ENCODE assay signal across 8 mouse cellular contexts in the genomic region with DNA sequence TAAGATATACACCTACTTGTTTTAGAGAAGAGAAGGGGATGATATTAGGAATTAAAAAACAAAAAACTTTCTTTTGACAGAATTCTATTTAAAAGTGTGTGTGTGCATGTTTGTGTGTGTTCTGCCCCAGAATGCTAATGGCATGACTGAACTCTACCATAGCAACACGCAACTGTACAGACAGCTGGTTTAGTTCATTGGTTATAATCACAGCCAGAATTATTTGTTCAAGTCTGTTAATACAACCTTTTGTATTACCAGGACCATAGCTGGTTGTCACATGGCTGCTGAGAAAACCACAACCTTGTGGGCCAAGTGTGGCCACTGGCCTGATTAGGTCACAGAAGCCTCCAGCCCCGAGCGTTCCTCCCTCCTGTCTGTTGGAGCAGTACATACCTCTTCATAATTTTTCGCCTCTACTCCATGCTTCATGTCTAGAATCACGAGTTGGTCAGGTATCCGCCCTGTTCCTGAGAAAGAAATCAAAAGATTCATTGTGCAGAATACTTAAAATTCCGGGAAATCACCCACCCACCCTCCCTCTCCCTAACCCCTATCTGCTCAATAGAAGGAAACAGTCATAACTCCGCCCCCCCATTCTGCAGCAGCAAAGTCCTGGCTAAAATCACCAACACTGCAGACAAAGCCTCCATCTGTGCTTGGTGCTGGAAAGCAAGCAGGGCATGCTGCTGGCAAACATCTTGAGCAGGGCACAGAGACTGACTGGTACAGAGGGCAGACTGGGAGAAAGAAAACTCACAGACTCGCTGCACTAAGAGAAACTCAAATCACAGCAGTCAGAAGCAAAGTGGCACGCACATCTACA. TPM values are rescaled to one million over a fixed set of nuclear protein-coding genes. Genes with fewer than 3 reads are reported as not detected.
A peak's percentile ranks its signal among the peaks of the same experiment; 100 is the strongest.
DNase-seq lines count a peak whose midpoint lies in the region; ATAC-seq and TF ChIP-seq lines count a peak whose summit lies in the region.

No protein-coding gene starts in this region.

- WGBS in stomach, postnatal 0 days = 59% methylated on average over 10 of the region's 10 CpGs

- peaks cover 8% of the 10 kb centered on the region; the same call in 1 of the 2 replicates for H3K36me3 ChIP-seq in stomach, postnatal 0 days (ENCODE audit: control insufficient read depth, insufficient read depth, low read length)

- no peak overlapping the region for H3K4me3 ChIP-seq in stomach, postnatal 0 days (ENCODE audit: low read depth, low read length)

- H3K9me3 ChIP-seq in stomach, postnatal 0 days (ENCODE audit: control insufficient read depth, low read length) = no peaks in the 10 kb centered on the region

- no peaks in the 10 kb centered on the region; the same call in 1 of the 2 replicates for H3K4me1 ChIP-seq in stomach, postnatal 0 days (replicated peaks; ENCODE audit: control insufficient read depth, insufficient read depth)

- H3K4me2 ChIP-seq in stomach, postnatal 0 days (replicated peaks; ENCODE audit: low read depth) = no peak overlapping the region

- intact Hi-C loops in heart, postnatal 14 days (cut with DNase I) = no loop called here
- intact Hi-C loops in left cerebral cortex, postnatal 4 days (cut with DNase I) = no loop called here

- peak; percentile 73 for ATAC-seq in stomach, postnatal 0 days (ENCODE audit: low FRiP score, low TSS enrichment)

- peak overlapping the region; percentile 76 for H3K27ac ChIP-seq in stomach, postnatal 0 days (replicated peaks)

- no peaks in the 10 kb centered on the region for H3K27me3 ChIP-seq in stomach, postnatal 0 days (ENCODE audit: control insufficient read depth, insufficient read depth, low read length)

- TF ChIP-seq EP300 in stomach, postnatal 0 days (optimal IDR thresholded peaks at IDR 0.05) = no peak

- no peak overlapping the region for H3K9ac ChIP-seq in stomach, postnatal 0 days (ENCODE audit: low read length)

- DNase-seq in kidney, postnatal 10 days = peak; percentile 44
- no peak for DNase-seq in kidney, adult 9 months
- DNase-seq in cerebellum, postnatal 4 days (ENCODE audit: low spot score in 2 of 2) = peak; percentile 23 to 27
- peak; percentile 27 to 36 for DNase-seq in heart, postnatal 14 days
- peak; percentile 46 for DNase-seq in left cerebral cortex, postnatal 4 days
- peak; percentile 61 for DNase-seq in stomach, postnatal 0 days (ENCODE audit: low spot score)
- no peak for DNase-seq in urinary bladder, postnatal 4 days (ENCODE audit: low spot score in 2 of 2)
- no peak for DNase-seq in urinary bladder, adult 18-20 months (ENCODE audit: low spot score in 2 of 2)

- TF ChIP-seq CTCF in stomach, postnatal 0 days (IDR thresholded peaks at IDR 0.05; ENCODE audit: low read depth) = no peak

RNA-seq across cellular contexts. Expression of gene Nek9, which starts 11.5 kb away (rescaled TPM):
- 10 to 100 TPM; 75.6 to 75.8 TPM for total RNA-seq in heart, postnatal 14 days (2021)
- total RNA-seq in left cerebral cortex, postnatal 4 days (2021) = 10 to 100 TPM; 28.9 to 32.0 TPM
- 7.2 and 8.1 TPM in 2 replicates for polyA plus RNA-seq in stomach, postnatal 0 days (2015; fragmentation: Nextera tagmentation; extraction: Ambion mirVana)

RNA-seq across cellular contexts. Expression of gene Tmed10, which starts 24.0 kb away (rescaled TPM):
- 100 to 1,000 TPM; 150 to 157 TPM for total RNA-seq in heart, postnatal 14 days (2021)
- total RNA-seq in left cerebral cortex, postnatal 4 days (2021) = 100 to 1,000 TPM; 153 to 164 TPM
- 351 and 370 TPM in 2 replicates for polyA plus RNA-seq in stomach, postnatal 0 days (2015; fragmentation: Nextera tagmentation; extraction: Ambion mirVana)

Comparison
In these comparisons a context has a peak if more than half of its experiments do, and no peak if none do; other contexts are left out.
1. DNase-seq: peak in kidney, postnatal 10 days (single experiment), cerebellum, postnatal 4 days (2 of 2), heart, postnatal 14 days (2 of 2), left cerebral cortex, postnatal 4 days (single experiment) and stomach, postnatal 0 days (single experiment); none in kidney, adult 9 months (single experiment), urinary bladder, postnatal 4 days (0 of 2) and urinary bladder, adult 18-20 months (0 of 2).